Mouse (Mus musculus): ENCODE data around the gene Cmss1.

Cmss1 gene

GRCm38 (mm10) chr16:57606444-57607227 is at the start of gene Cmss1:
Cmss1 (minus strand) TSS chr16:57606864.
- DNase-seq (ENCODE audit: low read depth) = peak; percentile 72

DNA sequence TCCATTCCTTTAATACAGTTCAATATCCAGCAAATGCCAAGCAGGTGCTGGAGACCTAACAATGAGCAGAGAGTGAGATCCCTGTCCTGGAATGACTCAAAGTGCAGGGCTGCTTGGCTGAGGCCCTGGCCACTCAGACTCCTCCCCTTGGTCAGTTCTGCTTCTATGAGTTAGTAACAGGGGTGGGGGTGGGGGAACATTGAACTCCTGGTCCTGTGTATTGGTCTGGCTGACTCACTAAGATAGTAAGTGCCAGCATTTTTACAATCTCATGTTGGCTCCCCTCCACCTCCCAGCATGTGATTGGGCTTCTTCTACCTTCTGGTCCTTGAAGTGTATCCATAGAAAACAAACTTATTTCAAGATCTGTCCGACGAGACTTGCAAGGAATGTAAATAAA is 43.2 kb upstream of the Cmss1 start:
- DNase-seq (ENCODE audit: low read depth) = no peak

DNA sequence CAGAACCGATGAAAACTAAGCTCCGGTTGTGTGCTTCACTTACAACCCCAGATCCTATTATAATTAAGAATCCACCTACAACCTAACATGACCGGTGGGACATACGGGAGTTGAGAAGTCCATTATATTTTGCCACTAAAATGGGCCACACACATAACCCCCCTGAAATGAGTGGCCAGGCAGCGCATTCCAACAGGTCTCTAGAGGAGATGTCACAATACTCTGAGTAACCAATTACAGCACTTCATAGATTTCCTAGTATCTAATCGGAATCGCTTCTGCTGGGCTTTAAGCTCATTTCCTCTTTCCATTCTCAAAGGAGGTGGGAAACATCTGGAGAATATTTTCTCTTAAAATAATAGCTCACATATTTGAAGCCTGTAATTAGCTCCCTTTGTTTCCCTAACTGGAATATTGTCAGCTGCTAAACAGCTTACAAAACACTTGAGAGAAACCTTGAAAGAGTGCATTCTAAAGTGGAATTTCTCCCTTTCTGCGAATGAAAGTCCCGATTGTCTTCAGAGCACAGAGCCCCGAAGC is 34.8 kb upstream of the Cmss1 start:
- DNase-seq (ENCODE audit: low read depth) = no peak

- no peak for DNase-seq (ENCODE audit: low read depth)
These were observed 28.1 kb upstream of the Cmss1 start for GRCm38 (mm10) chr16:57634766-57635165.

DNA sequence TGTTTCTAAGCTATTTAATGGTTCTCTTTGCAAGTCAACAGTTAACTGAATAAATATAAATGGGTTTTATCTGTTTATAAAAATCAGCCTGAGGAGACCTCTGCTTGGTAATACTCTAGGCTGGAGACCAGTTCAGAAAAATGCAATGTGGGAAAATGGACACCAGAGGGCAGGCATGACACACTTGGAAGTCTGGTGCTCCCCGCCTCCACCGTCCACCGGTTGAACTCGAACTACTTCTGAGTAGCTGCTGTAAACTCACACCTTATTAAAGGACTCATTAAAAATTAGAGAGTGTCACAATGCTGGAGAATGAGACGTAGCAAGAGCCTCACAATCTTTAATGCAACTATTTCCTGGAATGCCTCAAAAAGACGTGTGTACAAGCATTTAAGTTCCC is 27.5 kb upstream of the Cmss1 start:
- DNase-seq (ENCODE audit: low read depth) = peak; percentile 38

GRCm38 (mm10) chr16:57611768-57612167 is 5.1 kb upstream of the Cmss1 start:
- DNase-seq (ENCODE audit: low read depth) = peak; percentile 25

- DNase-seq (ENCODE audit: low read depth) = no peak
These were observed 5.6 kb downstream of the Cmss1 start for GRCm38 (mm10) chr16:57601031-57601430.

DNA sequence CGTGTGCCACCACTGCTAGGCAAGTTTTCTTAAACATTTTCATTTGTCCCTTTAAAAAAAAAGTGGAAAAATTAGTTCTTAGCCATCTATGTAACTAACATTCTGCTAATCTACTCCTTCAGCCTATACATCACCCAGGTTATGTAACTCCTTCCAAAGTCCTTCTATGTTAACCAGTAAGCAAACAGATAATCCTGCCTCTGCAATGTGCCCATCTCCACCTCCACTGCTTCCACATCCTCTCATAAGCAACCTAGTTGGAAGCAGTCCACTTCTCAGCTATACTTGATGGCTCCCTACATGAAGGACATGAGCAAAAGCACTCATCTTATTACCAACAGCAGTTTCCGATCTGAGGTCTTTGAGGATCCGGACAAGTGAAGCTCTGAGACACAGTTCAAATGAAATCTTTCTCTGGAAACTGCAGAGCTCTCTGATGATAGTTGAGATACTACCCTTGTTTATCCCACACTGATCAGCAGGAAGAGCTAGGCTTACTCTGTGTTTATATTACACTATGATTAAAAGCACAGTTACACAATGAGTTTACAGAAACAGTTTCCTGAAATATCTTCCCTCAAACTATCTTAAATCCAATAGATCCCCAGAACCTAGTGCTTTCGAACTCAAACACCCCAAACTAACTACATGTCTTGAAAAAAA is 9.2 kb downstream of the Cmss1 start:
- no peak for DNase-seq (ENCODE audit: low read depth)

DNA sequence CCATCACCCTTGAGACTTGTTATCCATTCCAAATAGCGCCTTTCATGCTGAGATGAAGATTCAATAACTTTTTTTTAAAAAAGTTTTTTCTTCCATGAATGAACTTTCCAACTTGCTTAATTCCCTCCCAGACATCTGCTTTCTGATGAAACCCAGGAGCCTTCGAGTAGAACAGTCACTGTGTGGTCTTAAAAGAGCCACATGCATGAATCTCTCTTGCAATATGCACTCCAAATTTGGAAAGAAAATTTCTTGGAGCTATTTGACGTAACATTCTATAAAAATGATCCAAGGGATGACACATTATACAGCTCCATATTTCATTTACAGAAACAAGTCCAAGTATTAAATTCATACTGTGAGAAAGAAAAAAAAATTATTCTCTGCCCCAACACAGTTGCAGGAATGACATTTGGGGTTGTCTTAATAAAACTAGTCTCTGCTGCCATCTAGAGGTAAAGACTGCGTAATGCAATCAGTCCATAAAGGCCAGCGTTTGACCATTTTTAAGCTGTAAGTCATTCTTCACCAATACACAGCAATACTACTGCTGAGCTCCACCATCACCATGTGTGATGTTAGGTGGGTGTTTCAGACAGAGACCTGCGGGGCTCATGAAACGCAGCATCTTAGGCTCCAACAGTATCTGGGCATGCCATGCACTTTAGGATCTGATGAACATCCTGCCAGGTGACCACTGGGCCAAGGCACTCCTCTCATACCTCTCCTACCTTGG is 13.1 kb downstream of the Cmss1 start:
- peak; percentile 57 for DNase-seq (ENCODE audit: low read depth)

DNA sequence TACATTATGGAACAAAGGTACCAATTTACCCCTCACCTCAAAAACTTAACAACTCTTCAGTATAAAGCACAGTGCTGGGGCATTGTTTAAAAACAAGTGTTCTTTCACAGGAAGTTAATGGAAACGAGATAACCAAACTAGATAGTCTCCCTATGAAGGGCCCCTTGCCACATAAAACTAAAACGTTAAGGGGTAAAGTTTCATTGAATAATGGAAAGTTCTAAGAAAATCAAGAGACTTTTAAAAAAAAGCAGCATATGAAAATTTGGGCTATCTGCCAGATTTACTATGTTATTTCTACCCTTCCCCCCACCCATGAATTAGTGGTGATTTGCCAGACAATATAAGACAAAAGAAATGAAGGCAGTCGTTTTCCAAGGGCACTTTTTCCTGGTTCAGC is 21.5 kb downstream of the Cmss1 start:
- no peak for DNase-seq (ENCODE audit: low read depth)

DNA sequence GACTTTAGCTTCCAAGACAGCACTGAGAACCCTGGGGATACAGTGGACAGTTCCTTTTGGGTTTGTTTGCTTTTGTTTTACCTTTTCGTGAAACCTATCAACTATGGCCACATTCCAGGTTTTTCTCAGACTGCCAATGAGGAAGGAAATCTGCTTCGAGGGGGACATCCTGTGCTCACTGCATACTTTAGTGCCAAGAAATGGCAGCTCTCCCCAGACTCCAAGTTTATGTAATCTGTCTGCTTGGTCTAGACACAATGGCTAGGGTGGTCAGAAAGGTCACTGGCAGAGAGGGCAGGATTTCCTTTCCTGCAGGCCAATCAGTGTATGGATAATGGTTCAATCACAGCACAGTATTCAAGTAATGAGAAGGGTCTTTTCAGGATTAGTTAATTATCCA is 24.7 kb downstream of the Cmss1 start:
- DNase-seq (ENCODE audit: low read depth) = no peak

DNA sequence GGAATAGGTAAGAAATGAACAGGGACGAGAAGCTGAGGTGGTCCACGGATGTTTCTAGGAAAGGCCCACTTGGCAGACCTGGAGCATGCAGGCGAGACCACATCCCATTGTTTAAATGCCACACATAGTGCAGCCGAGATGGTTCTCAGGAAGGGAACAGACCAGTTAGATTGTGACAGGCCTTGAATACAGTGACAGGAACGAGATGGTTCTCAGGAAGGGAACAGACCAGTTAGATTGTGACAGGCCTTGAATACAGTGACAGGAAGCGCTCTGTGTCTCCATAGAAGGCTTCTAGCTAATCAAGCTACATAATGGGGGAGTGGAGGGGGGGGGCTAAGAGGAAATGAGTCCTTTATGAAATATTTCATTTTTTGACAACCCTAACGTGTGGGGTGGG is 26.6 kb downstream of the Cmss1 start:
- no peak for DNase-seq (ENCODE audit: low read depth)

DNA sequence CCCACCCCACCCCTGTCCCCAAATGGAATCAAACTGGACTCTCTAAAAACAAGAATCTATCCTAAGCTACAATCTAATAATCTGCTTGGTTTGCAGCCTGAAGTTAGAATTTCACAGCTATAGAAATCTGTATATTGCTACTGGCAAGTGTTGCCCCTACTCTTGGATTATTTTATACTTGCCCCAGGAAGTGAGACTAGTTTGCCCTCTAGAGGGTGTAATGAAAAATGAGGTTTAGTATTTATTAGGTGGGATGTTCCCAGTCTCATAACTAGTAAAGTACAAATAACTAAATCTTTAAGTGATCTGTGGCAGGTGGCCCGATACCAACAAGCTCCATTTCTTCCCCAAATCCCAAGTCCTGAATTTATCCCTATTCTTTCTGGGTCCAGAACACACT is 29.1 kb downstream of the Cmss1 start:
- no peak for DNase-seq (ENCODE audit: low read depth)

DNA sequence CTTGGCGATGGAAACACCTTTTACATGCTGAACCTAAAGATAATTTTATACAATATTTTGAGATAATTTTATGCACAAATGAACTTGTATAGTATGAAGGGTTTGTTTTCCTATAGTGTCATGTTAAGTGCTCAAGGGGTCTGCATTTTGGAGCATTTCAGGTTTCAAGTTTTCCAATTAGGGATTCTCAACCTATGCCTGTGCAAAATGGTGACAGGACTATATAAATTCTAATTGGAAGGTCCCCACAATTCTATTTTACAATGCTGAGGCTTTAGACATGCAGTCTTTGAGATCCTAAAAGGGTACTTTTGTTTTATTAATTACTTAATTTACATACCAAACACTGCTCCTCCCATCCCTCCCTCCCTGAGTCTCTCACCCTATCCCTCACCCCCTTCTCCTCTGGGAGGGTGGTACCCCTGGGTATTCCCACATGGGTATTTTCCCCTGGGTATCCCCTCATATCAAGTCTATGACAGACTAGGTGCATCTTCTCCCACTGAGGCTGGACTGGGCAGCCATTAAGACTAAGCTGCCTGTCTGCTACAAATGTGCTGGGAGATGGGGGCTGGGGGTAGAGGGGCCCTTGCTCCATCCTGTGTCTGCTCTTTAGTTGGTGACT is 30.8 kb downstream of the Cmss1 start:
- DNase-seq (ENCODE audit: low read depth) = no peak

- DNase-seq (ENCODE audit: low read depth) = no peak
These were observed 32.8 kb downstream of the Cmss1 start for GRCm38 (mm10) chr16:57573831-57574230.

GRCm38 (mm10) chr16:57570789-57571311 is 35.8 kb downstream of the Cmss1 start:
- no peak for DNase-seq (ENCODE audit: low read depth)

DNA sequence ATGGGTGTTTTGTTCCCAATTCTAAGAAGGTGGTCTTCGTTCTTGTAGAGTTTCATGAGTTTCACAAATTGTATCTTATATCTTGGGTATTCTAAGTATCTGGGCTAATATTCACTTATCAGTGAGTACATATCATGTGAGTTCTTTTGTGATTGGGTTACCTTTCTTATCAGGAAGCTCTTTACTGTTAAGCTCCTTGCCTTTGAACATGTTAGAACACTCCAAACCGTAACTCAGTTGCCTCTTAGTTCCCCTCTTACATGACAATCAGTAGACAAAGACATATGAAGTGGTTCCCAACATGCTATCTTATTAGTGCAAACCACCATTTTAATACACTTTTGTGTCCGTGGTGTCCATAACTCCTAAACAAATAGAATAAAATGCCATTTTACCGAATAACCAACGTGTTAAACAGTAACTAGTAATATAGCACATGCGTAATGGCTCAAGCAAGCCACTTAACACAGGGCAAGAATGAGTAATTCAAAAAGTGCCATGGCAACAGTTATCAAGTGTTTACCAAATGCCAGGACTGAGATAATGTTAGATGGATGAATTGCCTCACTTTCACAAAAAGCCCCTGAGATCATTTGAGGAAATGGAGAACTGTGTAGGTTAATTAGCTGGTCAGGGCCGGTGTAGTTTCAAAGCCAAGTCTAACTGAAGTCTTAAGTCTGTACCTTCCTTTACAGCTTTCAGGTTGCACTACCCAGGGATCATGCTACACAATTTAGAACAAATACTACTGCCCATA is 37.8 kb downstream of the Cmss1 start:
- no peak for DNase-seq (ENCODE audit: low read depth)

DNA sequence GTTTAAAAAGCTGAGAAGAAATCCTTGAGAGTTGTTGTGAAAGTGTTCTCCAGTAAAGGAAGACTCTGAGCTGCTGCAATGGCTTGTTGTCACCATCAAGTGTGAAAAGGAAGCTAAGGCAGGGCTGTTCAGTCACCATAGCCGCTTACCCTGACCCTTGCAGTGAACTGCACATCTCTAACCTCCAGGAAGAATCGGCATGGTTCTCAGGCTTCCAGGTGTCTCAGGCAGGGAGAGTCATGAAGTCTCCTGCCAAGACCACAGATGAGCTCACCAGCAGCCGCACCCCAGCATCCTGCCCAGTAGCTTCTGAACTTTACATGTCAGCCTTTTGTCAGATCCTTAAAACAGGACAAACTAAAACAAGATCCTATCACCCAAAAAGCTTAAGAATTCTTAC is 40.4 kb downstream of the Cmss1 start:
- no peak for DNase-seq (ENCODE audit: low read depth)

DNA sequence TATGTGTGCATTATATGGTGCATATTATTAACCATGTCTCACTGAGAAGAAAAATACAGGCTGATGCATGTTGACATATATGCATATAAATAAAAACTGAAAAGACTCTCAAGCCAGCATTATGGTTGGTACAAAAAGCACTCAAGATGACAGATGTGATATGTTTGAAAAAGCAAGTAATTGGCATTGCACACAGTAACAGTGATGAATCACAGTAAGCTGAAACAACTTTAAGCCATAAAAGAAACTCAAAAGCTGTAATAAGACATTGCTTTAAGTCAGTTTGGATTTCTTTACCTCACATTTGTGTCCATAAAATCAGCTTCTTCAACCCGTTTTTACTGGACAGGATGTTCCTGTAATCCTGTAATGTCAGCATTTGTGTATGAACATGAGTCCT is 41.9 kb downstream of the Cmss1 start:
- DNase-seq (ENCODE audit: low read depth) = no peak

DNA sequence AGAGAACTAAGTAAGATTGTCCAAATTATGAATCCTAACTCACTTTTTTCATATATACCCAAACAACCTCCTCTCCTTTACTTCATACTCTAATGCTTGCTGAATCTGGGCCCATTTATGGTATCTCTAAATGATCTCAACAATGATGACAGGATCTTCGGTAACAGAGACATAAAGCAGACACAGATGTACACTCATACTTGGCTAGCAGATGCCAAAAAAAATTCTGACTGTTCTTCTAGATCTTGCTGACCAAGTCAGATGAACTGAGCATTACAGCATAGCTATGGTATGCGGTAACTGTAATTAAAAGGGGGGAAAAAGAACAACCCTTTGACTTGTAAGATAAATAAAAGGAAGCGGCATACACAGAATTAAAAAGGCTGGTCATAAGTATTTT is 43.2 kb downstream of the Cmss1 start:
- no peak for DNase-seq (ENCODE audit: low read depth)

GRCm38 (mm10) chr16:57560185-57560584 is 46.5 kb downstream of the Cmss1 start:
- DNase-seq (ENCODE audit: low read depth) = no peak
